Mouse (Mus musculus): ENCODE data around the gene Rad51b.

Rad51b gene

DNA sequence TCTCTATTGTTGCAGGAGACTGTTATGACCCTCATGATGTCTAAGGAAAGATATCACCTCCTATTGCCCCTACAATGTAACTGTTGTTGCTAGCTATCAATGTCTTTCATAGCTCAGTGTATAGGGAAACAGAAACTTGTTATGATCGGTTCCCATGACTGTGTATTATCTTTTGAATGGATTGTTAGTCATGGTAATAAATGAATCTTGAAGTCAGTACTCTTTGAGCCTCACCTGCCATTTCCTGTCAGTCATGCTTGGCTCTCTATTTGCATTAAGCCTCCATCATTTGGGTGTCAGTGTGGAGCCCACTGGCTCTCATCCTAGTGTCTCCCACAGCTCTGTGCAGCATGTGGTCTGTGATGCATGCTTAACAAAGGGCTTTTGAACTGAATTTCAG lies 326.2 kb downstream of the Rad51b start:
- DNase-seq: no peak

DNA sequence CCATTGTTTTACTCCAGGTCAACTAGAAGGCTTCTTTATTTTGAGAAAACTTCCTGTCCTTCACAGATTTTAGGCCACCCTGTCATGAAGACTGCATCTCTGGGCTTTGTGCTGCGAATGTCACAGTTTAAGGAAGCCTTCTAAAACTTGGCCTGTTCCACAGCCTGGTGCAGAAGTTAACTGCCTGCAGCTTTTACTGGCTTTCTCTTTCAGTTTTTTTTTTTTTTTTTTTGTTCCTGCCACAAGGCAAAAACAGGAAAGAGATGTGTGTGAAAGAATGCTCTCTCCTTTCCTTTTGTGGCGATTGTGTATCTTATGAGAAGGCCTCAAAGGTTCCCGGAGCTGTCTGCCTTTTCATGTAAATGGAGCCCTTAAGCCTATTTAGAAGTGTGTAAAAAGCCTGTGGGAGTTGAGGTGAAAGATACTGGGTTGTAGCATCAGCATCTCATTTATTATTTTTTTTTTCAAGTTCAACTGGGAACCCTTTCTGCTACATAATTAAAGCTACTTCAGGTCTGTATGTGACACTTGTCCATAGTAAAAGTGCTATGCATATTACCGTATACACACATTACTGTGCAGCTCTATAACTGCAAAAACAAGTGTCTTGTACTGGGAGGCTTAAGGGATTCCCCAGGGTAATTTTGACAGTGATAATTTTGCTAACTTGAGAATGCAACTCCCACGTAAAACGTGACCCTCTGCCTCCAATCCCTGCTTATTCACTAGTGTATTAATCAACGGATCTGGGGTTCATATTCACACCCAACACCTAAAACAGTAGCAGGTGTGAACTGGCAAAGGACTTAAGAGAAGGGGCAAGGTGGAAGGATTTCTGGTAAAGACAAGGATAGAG lies 328.8 kb downstream of the Rad51b start:
- no peak for DNase-seq

DNA sequence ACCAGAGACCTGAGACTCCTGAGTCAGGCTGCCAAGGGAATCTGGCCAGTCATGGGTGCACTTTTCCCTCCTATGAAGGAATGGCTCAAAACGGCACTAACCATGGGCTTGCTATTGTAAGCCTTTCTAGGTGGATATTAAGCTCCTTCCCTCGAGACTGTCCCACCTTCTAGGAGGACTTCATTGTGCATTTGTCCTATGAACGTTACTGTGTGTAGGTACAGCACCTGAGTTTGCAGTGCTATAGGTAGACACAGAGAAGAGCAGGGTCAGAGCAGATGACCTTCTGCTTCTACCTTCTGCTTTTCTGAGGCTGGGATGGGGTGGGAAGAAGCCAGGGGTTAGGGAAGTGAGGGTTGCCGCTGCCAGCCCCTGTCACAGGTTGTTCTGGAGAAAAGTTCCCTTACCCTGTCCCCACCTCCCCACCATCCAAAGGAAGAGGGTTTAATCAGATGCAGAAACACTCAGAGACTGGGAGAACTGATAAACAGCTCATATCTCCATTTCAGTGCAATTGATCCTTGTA lies 329.5 kb downstream of the Rad51b start:
- no peak for DNase-seq

DNA sequence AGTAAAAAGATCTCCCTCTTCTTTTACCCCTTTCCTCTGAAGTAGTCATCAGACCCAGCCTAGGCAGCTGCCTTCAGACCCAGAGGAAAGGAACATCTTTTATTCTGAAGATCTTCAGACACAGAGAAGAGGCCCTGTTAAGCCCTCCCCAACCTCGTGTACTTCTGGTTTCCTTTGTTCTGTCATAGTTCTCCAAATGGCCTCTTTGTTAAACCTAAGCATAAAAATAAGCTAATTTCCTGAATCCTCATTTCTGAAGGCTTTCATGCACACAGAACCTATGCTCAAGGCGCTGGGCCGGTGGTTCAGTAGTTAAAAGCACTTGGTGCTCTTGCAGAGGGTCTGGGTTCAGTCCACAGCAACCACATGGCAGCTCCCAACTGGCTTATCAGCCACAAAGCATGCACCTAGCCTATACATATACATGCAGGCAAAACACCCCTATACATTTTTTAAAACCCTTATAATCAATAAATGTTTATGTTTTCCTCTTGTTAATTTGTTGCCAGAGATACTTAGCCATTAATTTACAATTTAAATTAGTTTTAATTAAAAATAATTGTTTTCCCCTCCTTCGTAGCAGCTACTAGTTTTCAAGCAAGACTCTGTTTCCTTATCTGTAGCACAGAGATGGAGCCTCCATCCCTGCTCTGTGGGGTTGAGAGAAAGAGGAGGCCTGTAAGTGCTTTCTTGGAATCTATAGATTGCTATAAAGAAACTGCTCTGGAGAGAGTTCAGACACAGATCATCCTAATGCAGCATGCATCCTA lies 330.5 kb downstream of the Rad51b start:
- DNase-seq: no peak

DNA sequence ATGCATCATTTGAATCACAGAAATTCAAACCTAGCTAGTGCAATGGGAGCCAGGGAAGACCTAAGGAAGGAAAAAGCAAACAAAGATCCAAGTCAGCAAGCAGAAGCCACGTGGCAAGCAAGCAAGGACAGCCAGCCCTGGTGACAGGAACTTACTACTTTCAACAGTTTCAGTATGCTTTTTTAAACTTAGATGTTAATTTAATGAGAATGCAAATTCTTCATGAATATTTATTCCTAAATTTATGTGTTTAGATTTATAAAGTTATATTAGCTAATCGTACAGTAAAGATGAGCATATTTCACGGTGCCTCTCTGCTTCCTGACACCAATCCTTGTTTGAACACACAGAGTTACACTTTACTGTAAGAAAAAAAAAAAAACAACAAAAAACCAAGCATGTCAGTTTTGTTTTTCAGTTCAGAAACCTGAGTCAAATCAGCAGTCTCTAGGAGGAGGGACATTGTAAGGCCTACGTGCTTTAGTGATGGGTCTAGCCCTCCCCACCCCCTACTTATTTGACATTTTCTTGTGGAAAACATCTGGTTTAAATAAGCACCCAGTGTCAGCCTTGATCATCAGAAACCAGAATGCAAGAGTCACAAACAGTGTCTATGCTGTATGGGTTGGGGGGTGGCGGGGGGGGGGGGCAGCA lies 331.2 kb downstream of the Rad51b start:
- no peak for DNase-seq

DNA sequence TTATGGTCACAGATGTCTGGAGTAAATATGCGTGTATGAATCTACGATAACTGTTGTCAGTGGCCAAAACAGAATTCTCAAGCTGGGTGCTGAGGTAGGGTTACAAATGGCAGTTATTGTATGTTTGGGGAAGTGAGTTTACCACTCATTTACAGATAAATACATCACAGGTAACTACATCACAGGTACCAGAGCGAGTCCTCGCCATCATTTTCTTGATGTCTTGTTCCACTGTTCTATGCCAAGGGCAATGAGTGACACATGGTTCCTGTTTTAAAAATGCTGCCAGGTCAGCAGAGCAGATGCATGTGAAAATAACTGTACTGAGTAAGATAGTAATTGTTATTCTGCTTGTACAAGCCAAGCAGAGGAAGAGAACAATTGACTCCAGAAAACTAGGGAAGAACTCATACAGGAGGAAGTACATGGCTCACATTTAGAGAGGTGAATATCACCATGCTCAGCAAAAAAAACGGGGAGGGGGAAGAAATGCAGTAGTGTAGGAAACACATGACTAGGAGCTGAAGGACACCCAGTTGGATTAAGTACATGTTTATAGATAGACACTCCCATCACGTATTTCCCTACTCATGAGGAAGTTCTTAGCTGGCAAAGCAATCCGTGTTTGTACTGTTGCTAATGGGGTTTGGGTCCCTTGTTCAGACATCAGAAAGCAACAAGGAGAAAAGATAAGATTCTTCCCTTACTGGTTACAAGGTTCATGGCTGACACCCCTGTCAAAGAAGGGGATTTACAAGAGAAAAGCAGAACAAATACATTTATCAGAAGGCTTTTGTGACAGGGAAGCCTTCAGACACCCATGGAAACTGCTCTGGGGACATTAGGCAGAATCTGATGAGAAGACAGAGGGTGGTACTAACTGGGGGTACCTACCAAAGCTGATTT lies 333.1 kb downstream of the Rad51b start:
- DNase-seq: no peak

DNA sequence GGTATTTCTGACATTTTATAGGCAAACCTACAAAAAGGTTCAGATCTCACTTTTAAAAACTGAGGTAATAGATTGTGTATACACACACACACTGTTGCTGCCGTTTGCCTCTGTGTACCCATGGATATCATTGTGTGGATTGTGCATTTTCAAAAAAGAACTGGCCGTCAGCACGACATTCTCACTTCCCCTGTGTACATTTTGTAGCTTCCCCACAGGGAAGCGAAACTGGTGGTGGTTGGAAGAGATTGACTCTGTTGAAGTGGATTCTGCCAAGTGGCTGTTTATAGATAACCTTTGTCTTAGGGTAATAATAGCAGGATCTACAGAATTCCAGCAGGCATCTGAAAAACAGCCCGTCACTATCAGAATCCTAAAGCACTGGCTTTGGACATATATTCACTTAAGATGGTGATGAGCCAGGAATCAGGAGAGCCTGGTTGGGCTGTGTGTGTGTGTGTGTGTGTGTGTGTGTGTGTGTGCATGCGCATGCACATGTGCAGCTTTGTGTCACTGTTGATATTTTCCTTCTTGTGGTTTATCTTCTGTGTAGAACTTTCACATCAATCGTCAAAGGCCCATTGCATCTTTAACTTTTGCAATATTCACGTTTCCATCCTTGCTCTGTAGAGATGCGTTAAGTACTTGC lies 336.5 kb downstream of the Rad51b start:
- no peak for DNase-seq

DNA sequence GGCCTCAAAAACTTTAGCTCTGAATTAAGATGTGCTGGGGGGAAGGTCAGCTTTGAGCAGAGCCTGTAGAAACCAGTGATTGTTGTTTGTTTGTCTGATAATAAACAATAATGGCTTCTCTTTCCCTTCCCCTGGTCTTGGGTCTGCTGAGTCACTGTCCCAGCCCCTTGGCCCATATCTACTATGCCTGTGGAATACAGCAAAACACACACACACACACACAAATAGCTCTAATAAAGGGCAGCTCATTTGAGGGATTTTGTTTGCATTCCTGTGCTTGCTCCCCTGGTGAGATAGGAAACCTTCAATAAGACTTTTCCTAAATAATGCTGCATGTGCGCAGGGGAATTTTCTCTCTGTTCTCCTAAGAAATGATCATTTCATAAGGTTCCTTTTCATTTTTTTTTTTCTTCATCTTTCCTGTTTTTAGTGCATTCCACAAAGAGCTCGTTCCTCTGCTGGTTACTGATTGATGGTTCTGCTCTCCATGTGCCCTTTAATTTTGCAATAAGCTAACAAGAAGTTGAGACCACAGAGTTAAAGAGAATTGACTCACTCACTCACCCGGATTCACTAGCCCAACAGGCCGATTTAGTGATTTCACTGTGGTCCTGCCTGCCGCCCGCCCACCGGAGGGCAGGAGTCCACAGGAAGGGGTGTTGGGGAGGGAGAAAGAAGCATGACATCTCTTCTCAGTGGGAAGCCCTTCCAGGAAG lies 344.6 kb downstream of the Rad51b start:
- peak; percentile 43 for DNase-seq

DNA sequence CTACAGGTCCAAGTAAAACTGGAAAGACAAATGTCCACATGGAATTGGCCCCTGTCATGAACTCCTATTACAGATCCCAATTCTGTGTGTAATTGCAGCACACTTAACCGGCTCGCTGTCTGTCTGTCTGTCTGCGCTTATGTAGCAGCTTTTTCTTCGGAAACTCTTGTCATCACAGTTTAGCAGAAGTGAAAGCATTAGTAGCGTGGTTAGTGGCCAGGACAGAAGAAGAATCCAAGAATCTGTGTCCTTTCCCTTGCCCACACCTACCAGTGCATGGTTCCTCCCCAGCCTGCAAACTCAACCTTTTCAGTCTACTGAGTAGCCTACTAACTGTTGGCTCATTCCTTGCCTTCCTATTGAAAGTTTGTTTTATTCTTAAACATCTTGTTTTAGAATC lies 345.6 kb downstream of the Rad51b start:
- no peak for DNase-seq

DNA sequence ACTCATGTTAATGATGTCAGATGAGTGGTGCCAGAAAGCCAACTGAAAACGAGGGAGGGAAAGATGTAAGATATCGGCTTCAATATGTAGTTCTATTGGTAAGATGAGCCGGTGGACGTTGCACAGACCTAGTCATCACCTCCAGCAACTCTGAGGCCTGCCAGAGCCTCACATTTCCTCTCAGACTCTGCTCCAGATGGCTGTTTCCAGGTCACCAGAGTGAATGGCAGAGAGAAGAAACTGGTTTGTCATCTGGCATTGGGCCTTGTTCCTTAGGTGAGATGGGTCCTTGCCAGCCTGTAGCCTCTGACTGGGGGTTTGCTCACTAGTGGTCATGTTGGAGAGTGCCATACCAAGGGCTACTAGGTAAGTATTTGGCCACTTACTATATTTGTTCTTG lies 348.6 kb downstream of the Rad51b start:
- DNase-seq: no peak

DNA sequence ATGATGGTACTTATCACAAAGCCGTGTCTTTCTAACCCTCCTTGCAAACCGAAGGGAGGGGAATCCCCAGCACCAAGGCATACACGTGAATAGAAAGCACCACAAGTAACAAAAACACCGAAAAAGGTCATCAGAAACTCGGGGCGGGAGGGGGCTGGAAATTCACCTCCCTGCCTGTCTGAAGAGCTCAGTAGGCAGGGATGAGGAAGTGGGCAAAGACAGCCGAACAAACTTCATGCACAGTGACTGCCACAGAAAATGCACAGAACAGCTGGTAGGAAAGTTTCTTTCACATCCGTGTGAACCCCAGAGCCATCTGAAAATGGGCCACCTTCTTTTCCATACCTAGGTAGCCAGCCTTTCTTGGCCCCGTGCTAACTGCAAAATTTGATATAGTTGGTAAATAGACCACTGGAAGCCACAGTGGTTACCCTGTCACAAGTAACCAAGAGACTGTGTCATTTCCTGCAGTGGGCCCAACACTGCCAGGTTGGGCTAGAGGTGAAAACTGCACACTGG lies 349.6 kb downstream of the Rad51b start:
- peak; percentile 20 for DNase-seq

DNA sequence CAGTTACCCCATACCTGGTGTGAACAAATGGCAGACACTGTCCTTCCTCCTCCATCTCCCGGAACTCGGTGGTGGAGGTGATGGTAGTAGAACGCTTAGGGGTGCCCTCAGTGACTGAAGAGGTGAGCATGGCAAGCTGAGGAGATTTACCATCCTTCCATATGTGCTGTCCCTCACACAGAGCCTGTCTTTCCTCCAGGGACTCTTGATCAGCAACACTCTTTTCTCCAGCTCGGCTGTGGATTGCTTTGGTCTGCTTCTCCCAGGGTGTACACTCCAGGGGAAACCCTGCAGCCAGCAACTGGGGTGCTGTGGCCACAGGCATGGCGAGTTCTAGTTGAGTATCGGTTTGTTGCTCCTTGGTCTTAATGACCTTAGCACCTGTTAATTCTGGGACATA lies 350.3 kb downstream of the Rad51b start:
- DNase-seq: no peak

DNA sequence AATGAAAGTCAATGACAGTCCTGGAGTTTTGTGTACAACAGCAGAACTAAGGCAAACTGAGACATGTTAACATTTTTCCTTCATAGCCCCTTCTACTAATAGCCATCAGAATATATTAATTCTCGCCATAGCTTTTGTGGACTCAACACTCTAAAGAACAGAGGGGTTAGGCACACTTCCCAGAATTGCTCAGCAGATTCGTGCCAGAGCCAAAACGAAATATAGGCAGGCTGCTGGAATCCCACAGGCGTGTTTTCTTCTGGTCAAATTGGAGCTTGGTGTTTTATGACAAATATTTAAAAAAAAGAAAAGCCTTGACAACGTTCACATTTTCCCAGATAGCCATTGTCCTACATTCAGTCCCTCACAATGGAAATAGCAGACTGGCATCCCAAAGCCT lies 350.9 kb downstream of the Rad51b start:
- DNase-seq: no peak

DNA sequence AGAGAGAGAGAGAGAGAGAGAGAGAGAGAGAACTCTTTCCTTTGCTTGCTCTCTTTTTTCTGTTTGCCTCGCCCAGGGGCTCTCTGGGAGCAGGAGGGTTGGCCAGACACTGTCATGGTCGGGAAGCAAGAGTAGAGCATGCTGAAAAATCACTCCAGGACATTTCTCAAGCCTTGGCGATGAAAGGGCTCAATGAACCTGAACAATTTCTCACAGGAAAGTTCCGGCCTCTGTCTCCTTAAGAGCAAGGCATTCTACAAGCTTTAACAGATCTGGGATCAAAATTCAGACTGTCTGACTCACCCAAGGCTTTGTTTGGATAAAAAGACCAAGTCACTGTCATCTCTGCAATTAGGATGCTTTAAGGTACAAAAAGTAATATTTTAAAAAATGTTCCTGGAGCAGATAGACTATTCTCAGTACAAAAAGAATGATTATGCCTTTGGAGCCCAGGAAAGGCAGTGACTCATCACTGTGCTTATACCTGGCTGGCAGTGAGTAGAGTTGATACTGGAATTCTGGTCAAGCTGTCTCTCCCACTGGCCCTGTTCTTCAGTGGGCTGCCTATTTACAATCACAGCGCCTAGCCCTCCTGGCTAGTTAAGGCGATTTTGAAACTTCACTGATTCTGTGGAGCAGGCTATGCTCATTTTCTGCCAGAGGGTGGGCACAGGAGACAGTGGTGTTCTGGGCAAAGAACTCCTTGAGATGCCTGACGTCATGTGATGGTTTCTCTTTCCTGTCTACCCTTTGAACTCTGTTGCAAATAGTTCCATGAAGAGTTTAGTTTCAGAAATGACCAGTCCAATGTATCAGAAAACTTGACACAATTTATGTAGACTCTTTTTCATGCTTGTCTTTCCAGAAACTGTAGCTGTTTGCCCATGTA lies 352.0 kb downstream of the Rad51b start:
- DNase-seq: peak; percentile 9

DNA sequence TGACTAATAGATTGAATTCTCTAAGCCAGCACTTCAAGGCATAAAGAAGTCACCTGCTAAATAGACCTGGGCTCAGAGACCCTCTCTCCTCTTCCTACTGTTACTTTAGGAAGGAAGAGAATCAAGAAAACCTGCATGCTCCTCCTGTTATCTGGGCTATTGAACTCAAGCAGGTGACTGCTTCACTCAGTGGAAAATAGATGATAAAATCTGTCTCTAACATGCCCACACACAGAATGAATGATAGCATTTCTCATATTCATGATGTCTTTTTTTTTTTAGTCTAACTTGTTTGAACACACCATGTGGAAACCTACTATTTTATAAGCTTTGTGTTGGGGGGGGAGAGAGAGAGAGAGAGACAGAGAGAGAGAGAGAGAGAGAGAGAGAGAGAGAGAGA lies 352.7 kb downstream of the Rad51b start:
- DNase-seq: no peak

DNA sequence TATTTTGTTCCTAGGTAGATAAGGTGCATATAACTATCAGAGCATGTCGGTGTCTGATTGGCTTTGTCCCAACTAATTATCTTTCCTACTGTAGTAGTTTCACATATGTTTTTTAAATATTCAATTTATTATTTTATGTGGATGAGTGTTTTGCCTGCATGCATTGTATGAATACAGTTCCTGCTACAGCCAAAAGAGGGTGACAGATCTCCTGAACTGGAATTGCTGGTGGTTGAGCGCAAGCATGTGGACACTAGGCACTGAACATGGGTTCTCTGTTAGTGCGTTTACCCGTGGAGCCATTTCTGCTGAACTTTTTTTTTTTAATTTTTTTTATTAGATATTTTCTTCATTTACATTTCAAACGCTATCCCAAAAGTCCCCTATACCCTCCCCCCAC lies 358.1 kb downstream of the Rad51b start:
- no peak for DNase-seq

DNA sequence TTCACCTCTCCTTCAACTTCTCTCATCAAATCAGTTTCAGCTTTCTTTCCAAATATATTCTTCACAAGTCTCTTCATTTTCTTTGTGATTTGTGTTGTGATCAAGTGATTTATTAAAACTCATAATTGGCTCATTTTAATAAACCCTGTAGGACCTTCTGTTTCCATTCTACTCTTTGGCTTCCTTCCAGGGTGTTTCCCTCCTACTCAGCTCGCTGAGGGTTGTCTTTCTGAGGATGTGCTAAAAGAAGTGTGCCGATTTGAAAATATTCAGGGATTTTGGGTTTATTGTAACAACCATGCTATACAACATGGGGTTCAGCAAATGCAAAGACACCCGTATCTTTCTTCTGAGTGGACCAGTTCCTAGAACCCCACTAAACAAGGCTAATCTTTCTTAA lies 361.8 kb downstream of the Rad51b start:
- DNase-seq: no peak

DNA sequence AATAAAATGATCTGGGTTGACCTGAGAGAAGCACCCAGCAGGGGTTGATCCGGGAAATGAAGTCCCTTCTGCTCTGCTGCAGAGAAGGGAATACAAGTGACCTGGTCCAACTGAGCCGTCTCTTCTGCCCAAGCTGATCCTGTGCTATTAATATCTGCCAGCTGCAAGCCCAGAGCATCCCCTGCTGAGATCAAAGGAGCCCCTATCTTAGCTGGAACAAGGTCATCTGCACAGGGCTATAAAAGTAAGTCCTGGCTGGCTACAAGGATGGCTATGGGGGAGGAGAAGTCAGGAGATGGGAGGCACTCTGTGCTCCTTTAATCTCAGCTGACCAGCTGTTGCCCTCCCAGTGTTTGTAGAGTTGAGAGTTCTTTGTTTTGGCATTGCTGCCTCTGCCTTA lies 364.2 kb downstream of the Rad51b start:
- DNase-seq: no peak

DNA sequence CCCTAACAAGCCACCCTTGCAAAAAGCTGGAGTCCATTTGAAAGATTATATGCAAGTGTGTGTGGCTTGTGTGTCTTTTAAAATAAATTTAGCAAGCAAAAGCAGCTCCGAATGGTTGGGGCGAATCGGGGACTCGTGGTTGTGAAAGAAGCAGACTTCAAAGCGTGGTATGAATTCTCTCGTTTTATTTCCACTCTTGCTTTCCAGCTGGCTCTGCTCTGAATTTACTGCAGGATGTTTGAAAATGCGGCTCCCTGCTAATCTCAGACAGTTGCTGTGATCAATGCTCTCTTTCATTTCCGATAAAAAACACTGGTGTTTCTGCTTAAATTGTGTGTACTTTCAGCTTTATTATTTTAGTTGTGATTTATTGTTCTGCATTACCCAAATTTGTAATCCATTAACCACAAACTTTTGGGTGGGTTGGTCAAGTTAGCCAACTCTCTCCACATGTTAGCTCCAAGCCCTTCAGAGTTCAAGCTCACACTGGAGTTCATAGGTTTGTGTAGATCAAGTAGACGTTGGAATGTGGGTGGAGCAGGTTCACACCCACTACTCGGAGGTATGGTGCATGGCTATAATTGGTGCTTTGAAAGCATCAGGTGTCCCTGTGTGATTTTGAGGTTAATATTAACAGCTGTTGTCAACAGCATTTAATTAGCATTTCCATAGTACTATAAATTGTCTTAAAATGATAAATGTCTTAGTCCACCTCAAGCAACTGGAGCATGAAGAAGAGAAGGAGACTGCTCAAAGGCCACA lies 366.2 kb downstream of the Rad51b start:
- peak; percentile 42 for DNase-seq
